Mouse (Mus musculus) urinary bladder, postnatal 0 days (tissue): ENCODE measurements around the gene Hspb2. TPM values are rescaled to one million over a fixed set of nuclear protein-coding genes. Genes with fewer than 3 reads are reported as not detected.

Experiments used
- polyA plus RNA-seq: library from polyadenylated mRNA; unstranded; fragments of >200 nt; fragmentation: Nextera tagmentation; extraction: Ambion mirVana; gene quantifications from 2 replicates; pipeline ENCODE4 v1.2.1, GENCODE M21; 2015

Hspb2 gene
- 50.8 and 52.8 TPM in 2 replicates for polyA plus RNA-seq

GRCm38 (mm10) chr9:50752054-50752602 lies at the start of gene Hspb2:
Gene Hspb2 (minus strand): TSS chr9:50752354.

GRCm38 (mm10) chr9:50774991-50775612 lies 22.9 kb upstream of the Hspb2 start, which contains the start of the genes Alg9 and 1110032A03Rik:
Gene Alg9 (plus strand): TSS chr9:50775019.
Gene 1110032A03Rik (minus strand): TSS chr9:50775520.

GRCm38 (mm10) chr9:50768107-50769002 lies 16.2 kb upstream of the Hspb2 start, which contains the start of gene Fdxacb1:
Gene Fdxacb1 (plus strand): TSS chr9:50768236.

GRCm38 (mm10) chr9:50751323-50751722 lies 831 bp downstream of the Hspb2 start, which contains the start of gene Cryab:
Gene Cryab (plus strand): TSS chr9:50751325.

GRCm38 (mm10) chr9:50746214-50746677 lies 5.9 kb downstream of the Hspb2 start, which contains the start of gene 2310030G06Rik:
Gene 2310030G06Rik (minus strand): TSS chr9:50746536.

GRCm38 (mm10) chr9:50738914-50739870 lies 13.0 kb downstream of the Hspb2 start, which contains the start of gene Dixdc1:
Gene Dixdc1 (minus strand): TSS chr9:50739517.

Other genes with a start within 250 kb of the Hspb2 start
- gene Pts, start 223.6 kb downstream of the Hspb2 start, polyA plus RNA-seq, result 64.4 and 72.6 TPM in 2 replicates
- gene Il18, start 197.5 kb downstream of the Hspb2 start, polyA plus RNA-seq, result 7.4 and 9.4 TPM in 2 replicates
- 0.15 and 0.30 TPM in 2 replicates for gene Bco2, start 197.2 kb downstream of the Hspb2 start, polyA plus RNA-seq
- gene Tex12, start 191.0 kb downstream of the Hspb2 start, polyA plus RNA-seq, result not detected in 2 replicates
- 283 and 294 TPM in 2 replicates for gene Sdhd, start 148.5 kb downstream of the Hspb2 start, polyA plus RNA-seq
- gene Timm8b, start 148.4 kb downstream of the Hspb2 start, polyA plus RNA-seq, result 213 and 221 TPM in 2 replicates
- gene Pih1d2, start 135.0 kb downstream of the Hspb2 start, polyA plus RNA-seq, result 1.5 and 1.8 TPM in 2 replicates
- gene Nkapd1, start 134.9 kb downstream of the Hspb2 start, polyA plus RNA-seq, result 12.5 and 14.8 TPM in 2 replicates
- 36.8 and 50.7 TPM in 2 replicates for gene Dlat, start 92.6 kb downstream of the Hspb2 start, polyA plus RNA-seq
- 4.4 and 5.5 TPM in 2 replicates for gene Dixdc1, start 12.8 kb downstream of the Hspb2 start, polyA plus RNA-seq
- gene 2310030G06Rik, start 5.8 kb downstream of the Hspb2 start, polyA plus RNA-seq, result 8.0 and 8.8 TPM in 2 replicates
- gene Cryab, start 1.0 kb downstream of the Hspb2 start, polyA plus RNA-seq, result 377 and 452 TPM in 2 replicates
- 7.0 and 7.4 TPM in 2 replicates for gene Fdxacb1, start 15.9 kb upstream of the Hspb2 start, polyA plus RNA-seq
- 19.1 and 20.0 TPM in 2 replicates for gene Alg9, start 22.7 kb upstream of the Hspb2 start, polyA plus RNA-seq
- gene 1110032A03Rik, start 23.2 kb upstream of the Hspb2 start, polyA plus RNA-seq, result 31.9 and 33.0 TPM in 2 replicates
- 21.8 and 23.2 TPM in 2 replicates for gene Ppp2r1b, start 92.9 kb upstream of the Hspb2 start, polyA plus RNA-seq